Mouse (Mus musculus) right cerebral cortex, postnatal 4 days (tissue): ENCODE results near the gene Spata2l.
"Not testable (repeated sequence)": the region's sequence is repeated elsewhere in the genome, so short reads cannot be mapped to it uniquely, and the experiment has no call there.

ENCODE experiments used
- DNase-seq: peaks from one replicate; pipeline ENCODE4 v3.0.0-alpha.2; 2022

Gene Spata2l

GRCm38 (mm10) chr8:123235520-123236497 is at the start of gene Spata2l:
Gene Spata2l, minus strand, starts transcription at chr8:123236233.
- DNase-seq: peak; percentile 68

- no peak for DNase-seq
These were observed 48.5 kb upstream of the Spata2l start for GRCm38 (mm10) chr8:123284493-123284892.

- DNase-seq: no peak
These were observed 48.0 kb upstream of the Spata2l start for GRCm38 (mm10) chr8:123283991-123284390.

- DNase-seq: not testable (repeated sequence)
These were observed 47.0 kb upstream of the Spata2l start for GRCm38 (mm10) chr8:123282994-123283393.

GRCm38 (mm10) chr8:123280302-123281094 is 44.5 kb upstream of the Spata2l start:
- no peak for DNase-seq

GRCm38 (mm10) chr8:123279828-123280227 is 43.8 kb upstream of the Spata2l start:
- no peak for DNase-seq

- DNase-seq: no peak
These were observed 42.4 kb upstream of the Spata2l start for GRCm38 (mm10) chr8:123278445-123278844.

- no peak for DNase-seq
These were observed 39.1 kb upstream of the Spata2l start for GRCm38 (mm10) chr8:123275096-123275495.

GRCm38 (mm10) chr8:123274447-123274846 is 38.4 kb upstream of the Spata2l start:
- no peak for DNase-seq

- DNase-seq: no peak
These were observed 35.9 kb upstream of the Spata2l start for GRCm38 (mm10) chr8:123271901-123272300.

GRCm38 (mm10) chr8:123271147-123271546 is 35.1 kb upstream of the Spata2l start:
- DNase-seq: no peak

GRCm38 (mm10) chr8:123267926-123268656 is 32.1 kb upstream of the Spata2l start:
- DNase-seq: no peak

- DNase-seq: not testable (repeated sequence)
These were observed 21.6 kb upstream of the Spata2l start for GRCm38 (mm10) chr8:123257593-123257992.

- no peak for DNase-seq
These were observed 21.1 kb upstream of the Spata2l start for GRCm38 (mm10) chr8:123257114-123257513.

- DNase-seq: no peak
These were observed 19.1 kb upstream of the Spata2l start for GRCm38 (mm10) chr8:123255170-123255569.

- peak; percentile 85 for DNase-seq
These were observed 18.3 kb upstream of the Spata2l start, which contains the start of the genes Zfp276 and Vps9d1 for GRCm38 (mm10) chr8:123254099-123254885. Gene Zfp276, plus strand, starts transcription at chr8:123254195. Gene Vps9d1, minus strand, starts transcription at chr8:123254348.

- DNase-seq: no peak
These were observed 17.5 kb upstream of the Spata2l start for GRCm38 (mm10) chr8:123253451-123254098.

GRCm38 (mm10) chr8:123252925-123253324 is 16.9 kb upstream of the Spata2l start:
- DNase-seq: no peak

GRCm38 (mm10) chr8:123250940-123251339 is 14.9 kb upstream of the Spata2l start:
- DNase-seq: no peak

- no peak for DNase-seq
These were observed 12.6 kb upstream of the Spata2l start for GRCm38 (mm10) chr8:123248596-123248995.

- no peak for DNase-seq
These were observed 11.7 kb upstream of the Spata2l start for GRCm38 (mm10) chr8:123247748-123248147.
